Mouse (Mus musculus) spleen, postnatal 14 days (tissue): Measurements from ENCODE around the gene Gabrb1.

Experiments
- DNase-seq, 2 experiments: peaks; one replicate each; pipeline ENCODE4 v3.0.0; 2021 to 2022; ENCODE audit warnings: low spot score in 2 of 2

Gabrb1 gene

DNA sequence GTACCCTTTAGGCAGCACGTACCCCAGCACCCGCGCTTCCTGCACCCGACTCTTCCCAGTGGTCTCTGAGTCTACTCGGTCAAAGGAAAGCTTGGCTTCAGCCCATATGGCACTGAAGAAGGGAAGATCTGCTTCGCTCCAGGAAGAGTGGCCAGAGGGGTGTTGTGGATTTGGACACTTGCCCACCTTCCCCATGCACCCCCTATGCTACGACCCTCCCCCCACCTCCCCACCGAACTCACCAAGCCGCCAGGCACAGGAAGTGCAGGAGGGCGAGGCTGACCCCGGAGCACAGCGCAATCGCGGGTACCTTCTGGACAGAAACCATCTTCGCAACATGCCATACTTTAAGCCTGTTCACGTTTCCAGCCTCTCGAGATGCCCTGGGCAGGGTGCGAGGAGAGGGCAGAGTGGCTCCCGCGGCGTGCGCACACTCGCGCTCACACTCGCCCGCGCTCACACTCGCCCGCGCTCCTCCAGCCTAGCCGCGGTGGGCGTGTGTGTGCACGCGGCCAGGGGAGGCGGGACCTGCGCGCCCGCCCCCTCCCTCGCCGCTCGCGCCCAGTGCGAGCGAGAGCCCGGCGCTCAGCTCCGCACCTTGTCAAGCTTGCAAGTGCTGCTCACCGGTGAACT, at the start of gene Gabrb1:
TSS of gene Gabrb1 (plus strand) at position 632 of the 633 bp plus-strand sequence.
- no peak for DNase-seq

DNA sequence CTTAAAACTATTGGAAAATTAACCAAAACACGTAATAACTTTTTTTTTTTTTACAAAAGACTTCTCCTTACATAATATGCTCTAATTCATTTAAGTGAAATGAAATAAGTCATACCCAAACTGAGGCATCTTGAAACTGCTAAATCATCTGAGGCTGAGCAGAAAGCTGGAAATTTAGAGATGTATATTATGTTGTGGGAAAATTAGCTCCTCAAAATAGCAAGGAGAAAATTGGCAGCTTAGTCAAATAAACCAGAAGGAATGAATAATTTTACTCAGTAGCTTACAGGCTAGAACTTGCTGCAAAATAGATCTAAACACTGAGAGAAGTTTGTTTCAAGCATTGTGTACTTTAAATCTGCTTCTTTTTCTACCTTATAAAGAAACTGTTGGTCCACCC, 49.2 kb upstream of the Gabrb1 start:
- DNase-seq = no peak

- no peak for DNase-seq
Observed at GRCm38 (mm10) chr5:71614311-71614710, 43.6 kb upstream of the Gabrb1 start.

GRCm38 (mm10) chr5:71616734-71617133, 41.2 kb upstream of the Gabrb1 start:
- no peak for DNase-seq

- no peak for DNase-seq
Observed at GRCm38 (mm10) chr5:71627820-71628219, 30.1 kb upstream of the Gabrb1 start.

DNA sequence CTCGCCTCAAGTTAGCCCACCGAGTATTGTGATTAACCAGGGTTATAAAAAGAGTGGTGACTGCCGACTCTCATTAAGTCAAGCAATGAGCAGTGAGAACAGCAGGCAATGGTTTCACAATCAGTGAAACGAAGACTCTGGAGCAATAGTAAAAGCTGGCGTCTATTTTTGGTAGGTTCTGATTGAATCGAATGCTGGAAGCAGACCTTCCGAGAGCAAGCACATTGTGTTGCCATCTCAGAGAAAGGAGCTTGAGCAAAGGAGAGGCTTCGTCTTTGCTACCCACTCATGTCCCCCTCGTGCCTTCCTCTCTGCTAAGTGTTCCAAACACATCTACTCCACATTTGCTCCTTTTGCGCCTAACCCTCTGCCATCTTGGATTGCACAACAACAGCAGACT, 18.1 kb upstream of the Gabrb1 start:
- DNase-seq = no peak

DNA sequence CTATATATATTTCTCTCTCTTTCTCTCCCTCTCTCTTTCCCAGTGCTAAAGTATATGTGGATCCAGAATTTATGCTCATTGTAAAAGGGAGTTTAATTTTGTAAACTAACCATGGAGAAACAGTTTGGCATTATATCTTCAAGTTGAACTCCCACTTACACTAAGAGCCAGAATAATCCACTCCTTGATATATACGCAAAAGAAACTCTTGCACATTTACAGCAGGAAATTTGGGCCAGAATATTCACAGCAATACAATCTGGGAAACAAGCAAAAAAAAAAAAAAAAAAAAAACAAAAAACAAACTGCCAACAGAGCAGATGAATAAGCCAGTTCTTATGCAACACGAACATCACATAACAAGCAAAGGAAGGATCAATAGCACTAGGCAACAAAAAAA, 9.8 kb upstream of the Gabrb1 start:
- DNase-seq = no peak

GRCm38 (mm10) chr5:71654056-71654455, 3.9 kb upstream of the Gabrb1 start:
- no peak for DNase-seq

- no peak for DNase-seq
Observed at GRCm38 (mm10) chr5:71656771-71657170, 1.1 kb upstream of the Gabrb1 start.

DNA sequence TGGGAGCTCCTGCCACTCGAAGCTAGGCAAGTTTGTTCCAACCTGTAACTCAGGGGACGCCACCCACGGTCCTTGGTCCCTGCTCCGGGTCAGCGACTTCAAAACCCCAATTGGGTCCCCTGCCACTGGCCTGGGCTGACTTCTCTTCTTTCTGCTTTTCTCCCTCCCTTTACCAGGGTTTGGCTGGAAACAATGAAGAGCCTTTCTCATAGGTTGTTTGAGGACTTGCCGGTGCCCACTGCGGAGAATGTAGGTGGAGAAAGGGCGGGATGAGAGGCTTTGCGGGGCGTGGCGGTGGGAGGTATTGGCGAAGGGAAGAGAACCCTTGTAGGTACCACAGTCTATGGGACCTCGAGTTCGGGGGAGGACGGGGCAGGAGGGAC, 193 bp downstream of the Gabrb1 start, which contains the start of gene Gabra4:
TSS of gene Gabra4 (minus strand) at position 194 of the 383 bp plus-strand sequence.
- DNase-seq = no peak

- DNase-seq = no peak
Observed at GRCm38 (mm10) chr5:71665593-71665992, 7.7 kb downstream of the Gabrb1 start.

DNA sequence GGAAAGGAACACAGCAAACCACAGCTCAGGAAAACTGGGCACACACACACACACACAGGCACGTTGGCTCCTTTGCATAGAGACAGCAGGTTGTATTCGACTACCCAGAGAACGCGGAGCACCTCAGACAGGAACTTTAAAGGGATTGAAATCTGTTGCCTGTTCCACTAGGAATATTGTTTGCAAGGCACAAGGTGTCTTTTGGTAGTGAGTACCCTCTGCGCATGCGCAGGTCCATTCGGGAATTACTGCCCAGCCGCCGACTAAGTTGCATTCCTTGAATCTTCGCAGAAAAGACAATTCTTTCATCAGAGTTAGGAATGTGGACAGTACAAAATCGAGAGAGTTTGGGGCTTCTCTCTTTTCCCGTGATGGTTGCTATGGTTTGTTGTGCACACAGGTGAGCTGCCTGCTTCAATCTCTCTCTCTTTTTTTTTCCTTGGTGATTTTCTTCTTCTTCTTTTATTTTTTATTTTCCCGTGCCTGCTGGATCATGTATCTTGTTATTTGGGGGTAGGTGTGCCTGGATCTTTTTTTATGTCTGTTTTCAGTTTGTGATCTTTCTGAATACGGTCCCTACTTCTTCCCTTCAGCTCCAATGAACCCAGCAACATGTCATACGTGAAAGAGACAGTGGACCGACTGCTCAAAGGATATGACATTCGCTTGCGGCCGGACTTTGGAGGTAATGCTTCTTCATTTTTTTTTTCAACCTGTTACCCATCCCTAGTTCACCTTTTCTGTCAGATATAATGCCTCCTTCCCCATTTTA, 42.0 kb downstream of the Gabrb1 start:
- DNase-seq = no peak

- no peak for DNase-seq
Observed at GRCm38 (mm10) chr5:71700468-71701272, 42.8 kb downstream of the Gabrb1 start.

DNA sequence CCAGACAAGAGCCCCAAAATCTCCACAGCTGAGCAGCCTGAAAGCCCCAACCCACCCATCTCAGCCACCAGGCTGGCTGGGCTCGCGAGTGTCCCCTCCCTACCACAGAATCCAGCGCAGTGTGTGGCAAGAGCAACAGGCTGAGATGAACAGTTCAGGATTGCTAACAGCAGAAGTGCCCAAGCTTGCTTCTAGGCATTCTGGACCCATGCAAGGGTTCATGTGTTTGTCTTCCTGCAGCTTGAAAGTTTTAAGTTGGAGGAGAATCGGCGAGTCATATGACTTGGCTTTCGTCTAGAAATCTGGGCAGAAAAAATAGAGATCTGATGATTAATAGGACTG, 43.3 kb downstream of the Gabrb1 start:
- DNase-seq = no peak

GRCm38 (mm10) chr5:71732931-71733792, 75.2 kb downstream of the Gabrb1 start:
- no peak for DNase-seq

DNA sequence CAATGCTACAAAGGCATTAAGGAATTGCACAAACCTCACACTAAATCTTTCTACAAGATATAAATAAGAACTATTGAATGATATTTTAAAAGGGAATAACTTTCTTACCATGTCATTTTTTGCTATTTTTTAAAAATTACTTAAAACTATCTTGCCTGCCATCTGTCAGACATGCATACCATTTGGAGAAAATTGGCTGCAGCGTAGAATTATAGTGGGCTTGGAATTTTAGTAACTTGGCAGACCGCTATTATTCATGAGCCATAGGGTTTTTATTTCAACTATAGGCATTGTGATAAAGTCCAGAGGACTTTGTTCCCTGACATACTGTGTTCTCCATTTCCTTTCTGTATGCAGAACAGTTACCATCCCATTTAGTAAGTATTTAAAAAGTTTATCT, 89.5 kb downstream of the Gabrb1 start:
- DNase-seq = no peak

DNA sequence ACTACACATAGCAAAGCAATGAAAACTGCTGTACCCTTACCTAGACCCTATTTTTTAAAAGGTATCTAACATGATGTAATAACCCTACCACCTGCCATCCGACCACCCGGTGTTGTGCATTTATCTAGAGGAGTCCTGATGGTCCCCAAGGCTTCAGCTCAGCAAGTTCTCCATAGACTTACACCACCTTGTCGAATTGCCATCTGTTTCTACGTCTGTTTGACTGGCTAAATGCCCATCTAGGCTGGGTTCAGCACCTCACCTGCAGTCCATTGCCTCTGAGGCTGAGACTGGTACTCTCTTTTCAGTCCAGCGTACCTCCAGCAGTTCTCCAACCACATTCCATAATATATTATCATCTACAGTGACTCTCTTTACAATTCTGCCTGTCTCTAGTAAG, 96.1 kb downstream of the Gabrb1 start:
- no peak for DNase-seq

DNA sequence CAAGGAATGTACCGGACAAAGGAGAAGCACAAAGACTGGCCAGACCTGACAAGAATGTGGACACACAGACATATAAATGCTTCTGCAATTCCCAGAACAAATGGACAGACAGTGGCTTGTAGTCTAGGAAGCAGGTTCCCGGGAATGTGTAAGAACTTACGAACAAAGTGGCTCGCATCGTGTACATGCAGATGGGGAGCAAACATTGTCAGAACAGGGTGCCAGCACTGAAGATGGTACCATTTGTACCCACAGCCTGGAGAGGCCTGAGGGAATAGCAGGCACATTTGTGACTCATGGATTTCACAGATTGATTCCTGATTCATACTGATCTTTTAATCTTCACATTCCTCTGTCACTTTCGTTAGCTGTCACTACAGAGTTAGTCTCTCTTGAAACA, 103.2 kb downstream of the Gabrb1 start:
- DNase-seq = no peak

- no peak for DNase-seq
Observed at GRCm38 (mm10) chr5:71781514-71782179, 123.7 kb downstream of the Gabrb1 start.

GRCm38 (mm10) chr5:71822862-71823261, 164.9 kb downstream of the Gabrb1 start:
- DNase-seq = no peak

DNA sequence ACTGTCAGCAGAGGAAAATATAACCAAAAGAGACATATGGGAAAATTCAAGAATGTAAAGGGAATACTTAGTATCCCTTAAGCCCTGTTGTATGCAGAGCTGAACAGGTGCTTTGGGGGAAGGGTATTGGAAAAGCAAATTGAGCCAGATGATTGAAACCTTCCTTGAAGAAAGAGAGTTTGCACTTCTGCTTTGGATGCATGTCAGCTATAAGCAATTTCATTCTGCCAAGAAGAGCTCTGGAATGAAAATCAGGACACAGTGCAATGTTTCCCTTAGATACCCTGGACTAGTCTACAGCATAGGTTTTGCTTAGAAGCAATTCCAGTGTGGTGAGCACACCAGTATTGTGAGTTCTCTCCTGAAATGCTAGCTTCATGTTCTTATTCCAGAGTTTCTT, 170.4 kb downstream of the Gabrb1 start:
- DNase-seq = no peak
